In genomic region chr6:119451981-119452499, GRCm38 (mm10) we compare ENCODE assay signal across 8 mouse cellular contexts. TPM values are rescaled to one million over a fixed set of nuclear protein-coding genes. Genes with fewer than 3 reads are reported as not detected.
DNase-seq lines count a peak whose midpoint lies in the region; ATAC-seq lines count a peak whose summit lies in the region.

No protein-coding gene starts in this region.

- peak overlapping the region; percentile 38; the same call in 1 of the 2 replicates for H3K27ac ChIP-seq in kidney, embryonic 14.5 days (ENCODE audit: low read depth, low read length)
- H3K27ac ChIP-seq in limb, embryonic 12.5 days = 0 out of 2 replicates have a peak overlapping the region, but pooled peaks have one; percentile 26
- H3K27ac ChIP-seq in midbrain, embryonic 14.5 days (replicated peaks; ENCODE audit: low read depth, low read length) = peak overlapping the region; percentile 77

- H3K4me3 ChIP-seq in kidney, embryonic 14.5 days (ENCODE audit: low read length) = peak overlapping the region; percentile 40
- peak overlapping the region; percentile 38 for H3K4me3 ChIP-seq in limb, embryonic 12.5 days (replicated peaks)
- peak overlapping the region; percentile 27 for H3K4me3 ChIP-seq in midbrain, embryonic 14.5 days (replicated peaks; ENCODE audit: low read depth, low read length)

- peak overlapping the region; percentile 42; the same call in 1 of the 2 replicates for H3K9ac ChIP-seq in kidney, embryonic 14.5 days (ENCODE audit: low read depth, low read length)
- H3K9ac ChIP-seq in limb, embryonic 12.5 days (replicated peaks) = peak overlapping the region; percentile 51
- H3K9ac ChIP-seq in midbrain, embryonic 14.5 days (replicated peaks; ENCODE audit: low read length) = peak overlapping the region; percentile 55

- no peaks in the 10 kb centered on the region for H3K27me3 ChIP-seq in kidney, embryonic 14.5 days (ENCODE audit: control insufficient read depth, insufficient read depth, low read length)
- H3K27me3 ChIP-seq in limb, embryonic 12.5 days = peaks cover 32% of the 10 kb centered on the region
- H3K27me3 ChIP-seq in midbrain, embryonic 14.5 days (ENCODE audit: control insufficient read depth, insufficient read depth, low read length) = no peaks in the 10 kb centered on the region

- WGBS in kidney, embryonic 14.5 days = under 1% methylated on average over 15 of the region's 15 CpGs
- under 1% methylated on average over 15 of the region's 15 CpGs for WGBS in limb, embryonic 12.5 days
- WGBS in midbrain, embryonic 14.5 days = under 1% methylated on average over 15 of the region's 15 CpGs

- H3K36me3 ChIP-seq in kidney, embryonic 14.5 days (ENCODE audit: control insufficient read depth, insufficient read depth, low read length) = no peaks in the 10 kb centered on the region
- H3K36me3 ChIP-seq in limb, embryonic 12.5 days = no peaks in the 10 kb centered on the region
- no peaks in the 10 kb centered on the region for H3K36me3 ChIP-seq in midbrain, embryonic 14.5 days (ENCODE audit: control insufficient read depth, insufficient read depth, low read length)

- peak overlapping the region; percentile 78 for H3K4me2 ChIP-seq in kidney, embryonic 14.5 days (replicated peaks; ENCODE audit: low read depth, low read length)
- peak overlapping the region; percentile 60 for H3K4me2 ChIP-seq in limb, embryonic 12.5 days
- H3K4me2 ChIP-seq in midbrain, embryonic 14.5 days (ENCODE audit: low read length) = peak overlapping the region; percentile 74

- H3K9me3 ChIP-seq in kidney, embryonic 14.5 days (ENCODE audit: control insufficient read depth, low read length) = no peaks in the 10 kb centered on the region
- no peaks in the 10 kb centered on the region for H3K9me3 ChIP-seq in limb, embryonic 12.5 days
- H3K9me3 ChIP-seq in midbrain, embryonic 14.5 days (ENCODE audit: control insufficient read depth, low read length) = no peaks in the 10 kb centered on the region

- no peak for ATAC-seq in cerebellum, adult (ENCODE audit: insufficient number of reproducible peaks, low FRiP score, low TSS enrichment)
- peak; percentile 53; the same call in 1 of the 2 replicates for ATAC-seq in kidney, embryonic 14.5 days (ENCODE audit: low FRiP score, low TSS enrichment)
- no peak for ATAC-seq in limb, embryonic 12.5 days (ENCODE audit: insufficient number of reproducible peaks, insufficient read depth, low FRiP score, low TSS enrichment, low read depth)
- peak; percentile 61 for ATAC-seq in midbrain, embryonic 14.5 days (ENCODE audit: low FRiP score, low TSS enrichment)

- H3K4me1 ChIP-seq in kidney, embryonic 14.5 days (ENCODE audit: control insufficient read depth, insufficient read depth, low read length) = peaks cover 22% of the 10 kb centered on the region; the same call in 1 of the 2 replicates
- peaks cover 34% of the 10 kb centered on the region for H3K4me1 ChIP-seq in limb, embryonic 12.5 days (replicated peaks)
- H3K4me1 ChIP-seq in midbrain, embryonic 14.5 days (ENCODE audit: control insufficient read depth, insufficient read depth, low read length) = peaks cover 25% of the 10 kb centered on the region

- DNase-seq in cerebellum, adult 11-12 months = peak; percentile 43
- peak; percentile 55 for DNase-seq in embryo, embryonic 10 days (ENCODE audit: low spot score)
- DNase-seq in gastrocnemius, postnatal 4 days (ENCODE audit: low spot score in 2 of 2) = peak; percentile 50 to 72
- DNase-seq in midbrain, embryonic 14.5 days = peak; percentile 83
- DNase-seq in yolk sac, embryonic 10.5 days (ENCODE audit: low spot score) = peak; percentile 64

RNA-seq across cellular contexts. Expression of gene Fbxl14, which starts 27.4 kb away (rescaled TPM):
- total RNA-seq in gastrocnemius, postnatal 4 days (2021) = 10 to 100 TPM; 18.4 to 19.5 TPM
- polyA plus RNA-seq in kidney, embryonic 14.5 days (2014; fragmentation: Nextera tagmentation; extraction: Ambion mirVana) = 7.2 and 9.6 TPM in 2 replicates
- 4.2 and 4.9 TPM in 2 replicates for polyA plus RNA-seq in limb, embryonic 12.5 days (2016; fragmentation: Nextera tagmentation; extraction: Ambion mirVana)
- polyA plus RNA-seq in midbrain, embryonic 14.5 days (2014; fragmentation: Nextera tagmentation; extraction: Ambion mirVana) = 5.5 and 5.6 TPM in 2 replicates

RNA-seq across cellular contexts. Expression of gene Adipor2, which starts 34.5 kb away (rescaled TPM):
- 10 to 100 TPM; 56.3 to 63.4 TPM for total RNA-seq in gastrocnemius, postnatal 4 days (2021)
- polyA plus RNA-seq in kidney, embryonic 14.5 days (2014; fragmentation: Nextera tagmentation; extraction: Ambion mirVana) = 22.6 and 33.4 TPM in 2 replicates
- 26.6 and 27.9 TPM in 2 replicates for polyA plus RNA-seq in limb, embryonic 12.5 days (2016; fragmentation: Nextera tagmentation; extraction: Ambion mirVana)
- polyA plus RNA-seq in midbrain, embryonic 14.5 days (2014; fragmentation: Nextera tagmentation; extraction: Ambion mirVana) = 31.9 and 33.5 TPM in 2 replicates

Comparison
In these comparisons a context has a peak if more than half of its experiments do, and no peak if none do; other contexts are left out.
1. ATAC-seq: peak in kidney, embryonic 14.5 days (single experiment) and midbrain, embryonic 14.5 days (single experiment); none in cerebellum, adult (single experiment) and limb, embryonic 12.5 days (single experiment).
2. H3K27ac ChIP-seq: peak in every context shown above with its lines; median percentile 77 in midbrain, embryonic 14.5 days; 38 in kidney, embryonic 14.5 days; 26 in limb, embryonic 12.5 days.
3. Peak in every context shown above with its lines, with median percentiles within 50 percentile points of each other: DNase-seq, H3K4me2 ChIP-seq, H3K4me3 ChIP-seq and H3K9ac ChIP-seq.